Mouse (Mus musculus): ENCODE measurements around the gene Cysrt1.

Cysrt1 gene

DNA sequence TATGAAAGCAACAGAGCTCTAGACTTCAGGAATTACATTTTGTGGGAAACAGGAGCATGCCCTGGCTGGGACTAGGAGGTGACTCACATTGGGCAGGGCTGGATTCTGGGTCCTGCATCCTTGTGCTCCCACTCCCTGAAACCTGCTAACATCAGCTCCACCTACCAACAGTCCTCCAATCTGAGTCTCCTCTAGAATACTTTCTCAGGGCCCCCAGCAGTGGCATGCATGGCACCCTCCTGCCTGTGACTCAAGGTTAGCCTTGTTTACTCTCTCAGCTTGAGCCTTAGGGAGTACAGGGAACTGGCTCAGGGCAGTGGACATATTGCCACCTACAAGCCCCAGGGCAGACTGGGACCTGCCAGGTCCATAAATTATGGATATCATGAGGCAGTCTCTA lies 4.1 kb downstream of the Cysrt1 start:
- intact Hi-C loops (cut with DNase I), result no loop called here

DNA sequence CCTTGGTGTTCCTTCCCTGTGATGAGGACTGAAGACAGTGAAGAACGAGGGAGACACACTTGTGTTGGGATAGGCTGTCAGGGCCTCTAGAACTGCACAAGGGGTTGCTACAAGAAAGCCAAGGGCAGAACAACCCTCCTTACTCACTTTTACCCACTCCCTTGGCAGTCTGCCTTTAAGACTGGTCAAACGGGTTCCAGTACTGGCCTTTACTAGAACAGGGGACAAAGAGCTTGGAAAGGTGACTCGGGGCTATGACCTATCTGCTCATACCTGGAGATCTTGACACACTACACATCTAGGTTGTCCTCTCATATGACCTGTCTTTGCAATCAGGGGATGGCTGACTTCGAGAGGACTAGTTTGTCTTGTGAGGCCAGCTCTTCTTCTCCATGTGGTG lies 4.7 kb downstream of the Cysrt1 start:
- intact Hi-C loops (cut with DNase I), result no loop called here

DNA sequence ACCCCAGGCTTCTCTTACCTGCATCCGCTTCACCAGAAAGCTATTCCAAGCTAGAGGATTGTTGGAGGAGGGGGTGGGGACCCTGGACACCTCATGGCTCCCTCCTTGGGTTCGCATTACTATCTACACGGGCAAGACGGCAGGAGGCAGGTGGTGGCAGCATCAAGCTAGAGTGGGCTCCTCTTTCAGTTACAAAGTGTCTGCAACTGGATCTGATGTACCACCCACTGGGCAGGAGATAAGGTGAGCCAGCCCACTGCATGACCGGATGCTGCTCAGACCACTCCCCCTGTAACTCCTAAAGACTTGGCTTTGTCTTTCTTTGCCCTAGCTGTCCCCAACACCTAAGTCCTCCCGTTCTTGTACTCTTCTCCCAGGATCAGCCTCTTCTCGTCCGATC lies 5.6 kb downstream of the Cysrt1 start, which contains the start of gene Rnf224:
Gene Rnf224 (minus strand): TSS at position 174 of the 400 bp plus-strand sequence.
- intact Hi-C loops (cut with DNase I), result no loop called here

DNA sequence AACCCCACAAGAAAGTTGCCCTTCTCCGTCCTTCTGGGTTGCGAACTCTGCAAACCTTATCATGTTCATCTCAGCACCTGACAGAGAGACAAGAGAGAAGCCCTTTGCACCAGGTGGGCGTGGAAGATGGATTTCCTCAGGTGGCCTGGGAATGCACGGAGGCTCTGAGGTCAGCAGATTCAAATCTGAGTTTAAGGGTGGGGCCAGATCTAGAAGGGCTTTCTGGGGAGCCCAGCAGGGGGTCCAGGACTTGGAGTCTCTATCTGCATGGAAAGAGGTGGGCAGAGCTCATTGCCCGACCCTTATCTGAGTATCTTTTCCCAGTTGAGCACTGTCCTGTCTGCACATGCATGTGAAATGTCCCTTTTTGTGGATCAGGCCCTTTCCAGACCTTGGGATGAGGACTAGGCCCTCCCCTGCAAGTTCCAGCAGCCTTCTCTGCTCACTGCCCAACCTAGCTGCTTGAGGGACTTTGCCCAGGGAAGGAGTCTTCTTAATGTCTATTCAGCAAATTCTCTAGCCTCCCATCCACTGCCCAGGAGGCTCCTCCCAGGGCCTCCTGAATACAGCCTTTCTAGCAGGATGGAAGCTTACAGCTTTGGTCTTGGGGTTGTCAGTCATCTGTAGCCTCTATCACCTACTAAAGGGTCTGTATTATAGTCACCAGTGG lies 7.6 kb downstream of the Cysrt1 start:
- intact Hi-C loops (cut with DNase I), result no loop called here

DNA sequence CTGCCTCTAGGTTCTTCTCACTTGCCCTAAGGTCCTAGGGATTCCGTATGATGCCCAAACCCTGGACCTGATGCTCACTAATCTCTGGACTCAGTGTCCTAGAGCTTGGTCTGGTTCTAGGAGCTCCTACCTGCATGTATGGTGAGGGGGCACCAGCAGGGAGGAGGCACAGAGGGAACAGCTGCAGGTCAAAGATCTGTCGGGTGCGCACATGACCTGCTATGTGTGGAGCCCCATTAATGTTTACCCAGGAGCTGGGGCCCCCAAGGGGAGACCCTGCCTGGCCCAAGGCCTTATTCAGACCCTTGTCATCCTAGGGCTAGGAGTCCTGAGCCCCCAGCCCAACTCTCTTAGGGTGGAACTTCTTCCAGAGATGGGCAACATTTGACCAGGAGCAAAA lies 8.2 kb downstream of the Cysrt1 start, which contains the start of gene Slc34a3:
Gene Slc34a3 (minus strand): TSS at position 315 of the 400 bp plus-strand sequence.
- intact Hi-C loops (cut with DNase I), result no loop called here

DNA sequence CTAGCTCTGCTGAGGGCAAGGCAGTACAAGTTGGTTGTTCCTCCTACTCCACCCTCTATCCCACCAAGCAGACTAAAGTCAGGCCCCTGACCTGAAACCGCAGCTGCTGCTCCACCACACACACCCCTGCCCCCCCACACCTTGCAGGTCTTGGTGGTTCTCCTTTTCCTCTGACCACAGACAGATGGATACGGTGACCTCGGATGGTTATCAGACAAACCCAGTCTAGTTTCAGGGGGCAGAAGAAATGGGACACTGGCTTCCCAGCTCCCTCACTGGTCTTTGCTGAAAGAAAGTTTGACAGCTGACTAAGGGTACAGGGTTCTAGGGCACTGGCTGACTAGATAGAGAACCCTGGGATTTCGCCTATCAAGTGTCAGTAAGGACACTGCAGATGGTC lies 8.8 kb downstream of the Cysrt1 start:
- intact Hi-C loops (cut with DNase I), result no loop called here

DNA sequence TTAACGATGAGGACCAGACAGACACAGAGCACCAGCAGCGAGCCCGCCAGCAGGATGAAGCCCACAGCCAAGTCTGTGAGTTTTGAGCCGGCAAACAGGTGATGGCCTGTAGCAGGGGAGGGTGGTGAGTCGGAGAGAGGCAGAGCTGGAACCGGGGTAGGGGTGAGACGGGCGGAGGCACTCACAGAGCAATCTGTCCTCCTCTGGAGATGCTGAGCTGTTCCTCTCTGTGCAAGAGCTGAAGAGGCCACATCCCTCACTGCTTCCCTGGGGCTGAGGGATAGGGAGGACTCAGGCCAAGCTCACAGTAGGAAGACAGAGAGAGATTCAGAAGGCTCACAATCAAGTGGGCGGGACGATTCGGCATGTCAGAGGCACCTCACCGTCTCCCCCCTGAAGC lies 11.2 kb downstream of the Cysrt1 start:
- intact Hi-C loops (cut with DNase I), result no loop called here

DNA sequence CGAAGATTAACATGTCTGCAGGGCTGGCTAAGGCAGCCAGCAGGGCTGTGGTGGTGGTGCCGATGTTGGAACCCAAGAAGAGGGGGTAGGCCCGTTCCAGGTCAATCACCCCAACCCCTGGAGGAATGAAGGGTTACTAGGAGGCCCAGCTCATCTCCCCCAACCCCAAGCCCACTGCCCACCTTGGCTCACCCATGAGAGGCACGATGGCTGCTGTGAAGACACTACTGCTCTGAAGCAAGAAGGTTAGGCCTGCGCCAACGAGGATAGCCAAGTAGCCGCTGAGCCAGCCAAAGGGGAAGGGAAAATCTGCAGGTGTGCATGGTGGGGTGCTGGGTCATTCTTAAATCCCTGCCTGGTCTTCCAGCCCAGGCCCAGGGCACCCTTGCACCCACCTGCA lies 11.7 kb downstream of the Cysrt1 start:
- intact Hi-C loops (cut with DNase I), result no loop called here

DNA sequence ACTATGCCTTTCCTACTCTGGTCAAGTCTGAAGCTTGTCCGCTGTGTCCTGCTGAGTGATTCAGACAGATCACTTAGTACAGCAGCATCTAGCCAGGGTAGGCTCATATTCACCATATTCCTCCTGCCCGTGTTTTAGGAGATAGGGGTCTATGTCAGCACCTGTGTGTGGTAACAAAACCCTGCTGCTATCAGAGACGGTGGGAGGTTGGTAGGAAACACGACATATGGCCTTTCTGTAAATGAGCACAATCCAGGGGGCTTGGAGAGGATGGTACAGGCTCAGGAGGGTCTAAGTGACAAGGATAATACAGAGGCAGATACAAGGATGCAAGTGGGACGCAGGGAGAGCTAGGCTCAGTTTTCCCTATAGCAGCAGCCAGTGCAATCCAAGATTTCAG lies 12.7 kb downstream of the Cysrt1 start:
- intact Hi-C loops (cut with DNase I), result no loop called here

DNA sequence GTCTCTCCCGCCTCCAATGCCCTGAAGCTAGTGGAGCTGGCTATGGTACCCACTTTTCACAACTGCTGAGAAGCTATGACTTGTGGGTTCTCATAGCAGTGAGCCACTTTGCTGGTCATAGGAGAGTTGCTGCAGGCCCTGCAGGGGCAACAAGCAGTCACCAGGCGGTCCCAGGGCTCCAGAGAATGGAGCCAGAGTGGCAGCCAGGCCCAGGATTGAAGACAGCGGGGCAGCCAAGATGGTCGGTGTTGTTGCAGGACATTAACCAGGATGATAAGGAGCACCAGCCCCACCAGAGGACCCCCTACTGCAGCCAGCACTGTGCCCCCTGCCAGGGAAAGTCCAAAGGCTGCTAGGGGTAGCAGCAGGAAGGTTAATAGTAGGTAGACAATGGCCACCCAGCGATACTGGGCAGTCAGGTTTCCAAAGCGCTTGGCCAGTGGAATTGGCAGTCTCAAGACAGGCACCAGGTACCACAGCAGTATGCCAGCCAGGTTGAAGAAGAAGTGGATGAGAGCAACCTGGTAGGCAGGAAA lies 13.2 kb downstream of the Cysrt1 start:
- intact Hi-C loops (cut with DNase I), result loop anchor here (1.0 kb wide), 1 partner anchor 36 kb away; no protein-coding TSS in a partner anchor

DNA sequence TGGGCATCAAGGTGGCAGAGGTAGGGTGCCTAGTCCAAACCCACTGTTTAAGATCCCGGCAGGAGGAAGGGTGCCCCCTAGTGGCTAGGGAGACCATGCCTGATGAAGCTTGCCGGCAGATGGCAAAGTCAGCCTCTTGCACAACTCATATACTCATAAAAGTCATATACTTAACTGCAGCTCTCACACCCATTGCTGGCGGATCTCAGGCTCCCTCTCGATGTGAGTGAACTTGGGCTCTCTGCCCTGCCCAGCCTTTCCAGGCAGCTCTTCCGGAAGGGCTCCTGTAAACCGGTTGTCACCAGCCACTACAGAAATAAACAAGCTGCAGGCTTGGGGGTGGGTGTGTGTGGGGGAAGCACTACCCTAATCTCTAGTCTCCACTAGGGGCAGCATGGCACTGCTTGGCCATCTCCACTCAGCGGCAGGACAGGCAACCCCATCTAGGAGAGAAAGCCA lies 13.8 kb downstream of the Cysrt1 start:
- intact Hi-C loops (cut with DNase I), result loop anchor here (1.0 kb wide), 1 partner anchor 35 kb away; no protein-coding TSS in a partner anchor

DNA sequence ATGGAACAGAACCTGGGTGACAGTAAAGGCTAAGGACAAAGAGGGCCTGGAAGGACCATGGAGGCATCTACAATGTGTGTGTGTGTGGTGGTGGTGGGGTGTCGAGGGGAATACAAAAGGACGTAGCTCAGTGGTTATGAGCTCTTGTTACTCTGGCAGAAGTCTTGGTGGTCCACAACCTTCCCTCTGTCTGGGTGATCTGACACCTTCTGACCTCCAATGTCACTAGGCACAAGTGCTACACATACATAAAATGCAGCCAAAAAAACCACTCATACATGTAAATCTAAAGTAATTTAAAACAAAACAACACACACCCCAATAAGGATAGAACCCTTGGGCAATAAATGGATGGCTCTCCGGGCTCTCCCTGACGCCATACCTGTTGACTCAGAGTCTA lies 14.8 kb downstream of the Cysrt1 start:
- intact Hi-C loops (cut with DNase I), result no loop called here

DNA sequence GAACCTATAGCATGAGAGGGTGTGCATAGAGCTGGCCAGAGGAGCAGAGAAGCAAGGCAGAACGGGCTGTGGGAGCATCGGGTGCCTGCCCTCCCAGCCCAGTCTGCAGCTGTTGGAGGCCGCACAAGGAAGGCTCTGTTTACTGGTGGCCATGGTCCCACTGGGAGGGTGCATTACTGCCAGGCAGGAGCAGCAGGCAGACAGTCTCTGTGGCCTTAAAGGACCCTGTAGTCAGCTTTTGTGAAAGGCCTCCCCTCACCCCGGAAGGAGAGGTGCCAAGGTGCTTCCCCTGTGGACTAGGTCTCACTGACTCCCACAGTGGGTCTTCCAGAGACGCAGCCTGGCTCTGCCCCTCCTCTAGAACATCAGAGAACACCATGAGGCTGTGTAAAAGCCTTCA lies 15.4 kb downstream of the Cysrt1 start:
- intact Hi-C loops (cut with DNase I), result no loop called here

DNA sequence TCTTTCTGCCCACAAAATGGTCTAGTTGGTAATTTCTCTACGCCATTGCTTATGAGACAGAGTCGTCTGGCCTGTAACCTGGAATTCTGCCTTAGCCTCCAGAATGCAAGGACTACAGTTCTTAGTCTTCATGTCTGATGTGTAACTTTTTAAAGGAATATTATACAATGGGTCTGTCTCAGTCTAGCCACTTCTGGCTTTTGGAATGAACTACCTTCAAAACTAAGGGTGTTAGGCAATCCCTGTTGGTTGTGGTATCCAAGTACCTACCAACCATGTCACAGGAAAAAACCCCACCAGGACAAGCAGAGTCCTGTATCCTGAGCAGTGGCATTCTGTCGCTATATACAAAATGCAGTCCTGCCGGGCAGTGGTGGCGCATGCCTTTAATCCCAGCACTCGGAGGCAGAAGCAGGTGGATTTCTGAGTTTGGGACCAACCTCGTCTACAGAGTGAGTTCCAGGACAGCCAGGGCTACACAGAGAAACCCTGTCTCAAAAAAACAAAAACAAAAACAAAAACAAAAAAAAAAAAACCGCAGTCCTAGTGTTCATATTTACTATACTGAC lies 16.4 kb downstream of the Cysrt1 start:
- intact Hi-C loops (cut with DNase I), result no loop called here

DNA sequence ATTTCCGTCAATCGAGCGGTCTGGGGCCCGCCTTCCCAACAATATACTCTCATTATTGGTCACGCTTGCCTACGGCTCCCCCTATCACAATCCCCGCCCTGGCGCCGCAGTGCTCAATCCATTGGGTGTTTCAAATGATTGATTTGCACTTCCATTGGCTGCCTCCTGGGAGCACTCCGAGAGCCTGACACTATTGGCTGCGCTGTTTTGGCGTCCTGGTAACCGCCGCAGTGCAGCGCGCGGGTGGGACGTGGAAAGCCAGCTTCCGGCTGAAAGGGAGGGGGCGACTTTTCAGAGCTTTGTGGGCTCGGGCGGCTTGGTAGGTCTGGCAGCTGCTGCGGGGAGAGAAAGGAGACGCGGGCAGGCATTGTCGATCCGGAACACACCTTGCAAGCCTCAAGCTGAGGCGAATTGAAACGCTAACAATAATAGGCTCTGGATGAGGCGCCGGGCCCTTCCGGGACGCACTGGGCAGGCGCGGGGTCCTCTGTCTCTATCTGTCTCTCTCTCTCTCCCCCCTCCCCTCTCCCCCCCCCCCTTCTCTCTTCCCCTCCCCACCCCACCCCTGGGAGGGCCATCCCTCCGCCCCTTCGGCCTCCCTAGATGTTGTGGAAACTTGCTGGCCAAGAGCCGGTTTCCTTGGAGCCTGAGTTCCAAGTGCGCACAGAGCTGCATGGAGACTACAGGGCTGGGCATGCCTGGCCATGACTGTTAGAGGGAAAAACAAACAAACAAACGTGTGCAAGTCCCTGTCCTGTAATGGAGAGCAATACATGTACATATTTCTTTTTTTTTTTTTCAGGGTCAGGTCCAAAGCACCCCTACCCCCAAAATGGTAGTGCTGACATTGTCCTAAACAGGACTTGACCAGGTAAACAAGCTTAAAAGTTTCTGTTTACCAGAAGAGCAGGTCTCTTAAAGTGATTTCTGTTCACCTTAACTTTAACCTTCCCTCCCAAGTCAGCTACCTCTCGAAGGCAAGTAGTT lies 17.2 kb downstream of the Cysrt1 start:
- intact Hi-C loops (cut with DNase I), result no loop called here

DNA sequence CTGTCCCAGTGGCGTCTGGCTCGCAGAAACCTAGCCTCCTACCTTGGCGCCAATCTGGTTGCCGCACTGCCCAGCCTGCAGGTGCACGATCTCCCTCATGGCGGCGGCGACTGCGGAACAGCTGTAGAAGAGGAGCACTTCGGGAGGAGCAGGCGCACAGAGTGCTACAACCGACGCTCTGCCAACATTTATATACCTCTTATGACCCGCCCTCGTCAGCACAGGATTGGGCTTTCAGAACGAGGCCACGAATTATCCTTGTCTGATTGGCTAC lies 17.8 kb downstream of the Cysrt1 start, which contains the start of gene Tubb4b:
Gene Tubb4b (minus strand): TSS at position 211 of the 274 bp plus-strand sequence.
- intact Hi-C loops (cut with DNase I), result no loop called here

DNA sequence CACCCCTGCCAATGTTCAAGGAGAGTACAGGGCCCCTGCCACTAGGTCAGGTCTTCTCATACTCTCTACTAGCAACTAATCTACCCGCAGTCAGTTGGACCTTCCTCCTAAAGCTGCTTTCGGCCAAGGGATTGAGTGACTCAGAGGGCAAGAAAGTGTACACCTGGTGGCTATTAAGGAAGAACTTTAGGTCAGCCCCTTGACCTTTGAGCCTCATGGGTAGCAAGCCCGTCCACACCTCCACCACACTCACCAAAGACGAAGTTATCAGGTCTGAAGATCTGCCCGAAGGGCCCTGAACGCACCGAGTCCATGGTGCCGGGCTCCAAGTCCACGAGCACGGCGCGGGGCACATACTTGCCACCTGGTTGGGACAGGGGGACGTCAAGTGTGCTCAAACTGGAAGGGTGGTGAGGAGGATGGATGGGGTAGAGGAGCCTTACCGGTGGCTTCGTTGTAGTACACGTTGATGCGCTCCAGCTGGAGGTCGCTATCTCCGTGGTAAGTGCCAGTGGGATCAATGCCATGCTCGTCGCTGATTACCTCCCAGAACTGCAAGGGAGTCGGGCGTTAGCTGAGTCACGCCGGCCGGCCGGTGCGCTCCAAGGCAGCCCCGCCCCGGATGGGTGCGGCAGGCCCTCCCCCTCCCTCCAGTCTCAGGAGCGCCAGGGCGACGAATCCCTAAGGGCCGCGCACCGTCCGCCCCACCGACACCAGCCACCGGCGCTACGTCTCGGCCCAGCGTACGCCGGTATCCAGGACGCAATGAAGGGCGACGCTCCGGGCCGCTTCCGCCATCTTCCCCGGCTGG lies 18.4 kb downstream of the Cysrt1 start:
- intact Hi-C loops (cut with DNase I), result no loop called here

DNA sequence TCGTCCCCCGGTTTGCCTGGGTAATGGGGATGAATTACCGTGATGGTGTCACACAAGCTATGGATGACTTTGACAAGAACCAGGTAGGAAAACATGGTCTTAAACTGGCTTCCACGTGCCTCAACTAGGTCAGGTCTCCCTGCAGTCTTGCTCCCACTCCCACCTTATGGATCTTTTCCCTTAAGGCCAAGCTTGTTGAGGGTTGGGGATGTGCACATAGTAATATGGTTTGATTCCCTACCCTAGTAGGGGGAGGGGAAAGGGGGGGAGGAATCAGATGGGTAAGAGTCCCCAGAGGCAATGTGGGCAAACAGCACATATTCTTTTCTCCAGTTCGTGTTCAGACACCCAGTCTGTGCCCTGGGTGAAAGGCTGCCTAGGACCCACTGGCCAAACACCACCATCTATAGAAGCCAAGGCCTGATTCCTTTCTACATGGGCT lies 20.9 kb downstream of the Cysrt1 start:
- intact Hi-C loops (cut with DNase I), result no loop called here

DNA sequence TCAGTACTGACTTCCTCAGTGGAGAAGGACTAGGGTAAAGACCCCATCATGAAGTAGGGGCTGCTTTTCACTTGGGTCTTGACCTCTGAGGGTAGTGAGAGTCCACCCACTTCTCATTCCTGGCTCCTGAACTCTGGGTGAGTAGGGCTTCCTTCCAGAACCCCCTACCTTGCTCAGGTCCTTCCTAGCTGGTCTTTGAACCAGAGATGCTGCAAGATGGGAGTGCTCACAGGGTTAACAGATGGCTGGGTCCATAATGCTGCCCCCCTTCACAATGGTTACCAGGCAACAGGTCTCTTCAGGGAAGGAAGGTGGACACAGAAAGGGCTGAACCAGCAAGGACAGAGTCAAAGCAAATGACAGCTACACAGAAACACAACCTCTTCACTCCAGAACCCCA lies 23.8 kb downstream of the Cysrt1 start, which contains the start of gene Fam166a:
Gene Fam166a (plus strand): TSS at position 301 of the 400 bp plus-strand sequence.
- intact Hi-C loops (cut with DNase I), result no loop called here

DNA sequence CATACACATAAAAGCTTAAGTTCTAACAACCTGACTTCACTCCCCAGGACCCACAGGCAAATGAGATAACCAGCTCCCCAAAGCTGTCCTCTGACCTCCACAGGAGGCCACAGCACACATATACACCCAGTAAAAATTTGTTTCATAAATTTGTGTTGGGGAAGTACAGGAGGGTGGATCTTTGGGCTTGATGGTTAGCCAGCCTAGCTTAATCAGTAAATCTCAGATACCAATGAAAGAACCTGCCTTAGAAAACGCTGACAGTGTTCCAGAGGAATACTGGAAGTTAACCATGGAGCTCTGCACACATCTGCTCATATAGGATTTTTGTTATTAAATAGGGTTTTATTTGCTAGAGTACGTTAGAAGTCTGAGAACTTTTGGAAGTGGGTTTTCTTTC lies 24.6 kb downstream of the Cysrt1 start:
- intact Hi-C loops (cut with DNase I), result no loop called here

DNA sequence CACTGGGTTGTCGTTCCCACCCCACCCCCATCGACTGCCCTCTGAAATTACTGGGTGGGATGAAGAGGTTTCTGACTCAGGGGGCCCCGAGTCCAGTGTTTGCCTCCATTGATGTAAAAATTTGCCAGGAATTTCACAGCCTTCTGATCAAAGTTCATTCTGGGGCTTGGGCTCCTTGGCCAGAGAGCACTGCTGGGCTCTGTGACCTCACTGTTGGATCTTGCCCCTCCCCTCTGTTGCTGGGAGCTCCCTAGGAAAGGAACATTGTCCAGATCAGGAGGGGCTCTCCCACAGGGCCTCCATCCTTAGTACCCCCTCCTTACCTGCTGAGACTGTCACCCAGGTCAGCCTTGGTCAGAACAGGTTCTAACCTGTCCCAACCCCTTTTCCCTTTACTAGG lies 27.8 kb downstream of the Cysrt1 start, which contains the start of gene Stpg3:
Gene Stpg3 (minus strand): TSS at position 194 of the 400 bp plus-strand sequence.
- intact Hi-C loops (cut with DNase I), result no loop called here

Data from adrenal gland (tissue).